Mouse (Mus musculus) liver, embryonic 14 days (tissue): Measurements from ENCODE around the gene Tmem236. TPM values are rescaled to one million over a fixed set of nuclear protein-coding genes. Genes with fewer than 3 reads are reported as not detected.

Experiments used
- polyA plus RNA-seq: library from polyadenylated mRNA; depleted of rRNA; stranded (reverse); fragments of >200 nt; gene quantifications from 2 replicates; pipeline ENCODE4 v1.2.3, GENCODE M21; 2012; rRNA removed

Gene Tmem236
- polyA plus RNA-seq, result 0.05 and 0.07 TPM in 2 replicates

GRCm38 (mm10) chr2:14174334-14174733 is at the start of gene Tmem236:
Tmem236 (plus strand) TSS chr2:14174523.

DNA sequence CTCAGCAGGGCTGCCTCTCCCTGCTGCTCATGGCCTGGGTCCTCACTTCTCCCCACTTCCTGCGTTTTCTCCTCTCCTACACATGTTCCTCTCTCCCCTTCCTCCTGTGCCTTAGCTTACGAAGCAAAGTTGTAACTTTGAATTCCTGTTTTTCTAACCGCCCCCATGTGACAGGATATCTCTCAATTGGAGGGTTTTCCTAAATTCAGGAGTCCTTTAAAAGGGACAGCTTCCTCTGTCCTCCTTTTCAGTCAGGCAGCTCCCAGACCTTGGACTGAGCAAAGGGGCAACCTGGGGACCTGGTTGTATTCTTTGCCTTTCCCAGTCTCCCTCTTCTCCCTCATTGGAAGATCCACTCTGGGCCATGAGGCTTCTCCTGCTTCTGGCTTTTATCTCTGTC is 54.8 kb downstream of the Tmem236 start, which contains the start of gene Mrc1:
TSS of gene Mrc1 (plus strand) at position 244 of the 400 bp plus-strand sequence.

Other genes with a start within 250 kb of the Tmem236 start
- gene Hacd1, start 118.4 kb upstream of the Tmem236 start, polyA plus RNA-seq, result 30.8 and 34.8 TPM in 2 replicates
- gene Stam, start 100.4 kb upstream of the Tmem236 start, polyA plus RNA-seq, result 10.5 and 12.9 TPM in 2 replicates
- 5.2 and 6.4 TPM in 2 replicates for gene Mrc1, start 54.9 kb downstream of the Tmem236 start, polyA plus RNA-seq
- 0.02 and 0.03 TPM in 2 replicates for gene Slc39a12, start 213.8 kb downstream of the Tmem236 start, polyA plus RNA-seq